Mouse (Mus musculus) layer of hippocampus, postnatal 14 days (tissue): ENCODE measurements around the gene Zfp871. TPM values are rescaled to one million over a fixed set of nuclear protein-coding genes. Genes with fewer than 3 reads are reported as not detected.
"Not testable (repeated sequence)": the region's sequence is repeated elsewhere in the genome, so short reads cannot be mapped to it uniquely, and the experiment has no call there.

Experiments
- DNase-seq, 2 experiments: peaks; one replicate each; pipeline ENCODE4 v3.0.0; 2021 to 2022; ENCODE audit warnings: low spot score in 2 of 2, mixed read lengths in 1 of 2
- total RNA-seq, 2 experiments: library from RNA; stranded (reverse); gene quantifications; 2 replicates each; pipeline ENCODE4 v1.2.3; 2021

Zfp871 gene
- total RNA-seq, 2 experiments from 2014 or later, result 80.3 to 82.6 TPM

- no peak for DNase-seq
Observed at GRCm38 (mm10) chr17:32741057-32741456, 47.0 kb downstream of the Zfp871 start.

- no peak for DNase-seq
Observed at GRCm38 (mm10) chr17:32738406-32738805, 49.7 kb downstream of the Zfp871 start.

GRCm38 (mm10) chr17:32729029-32729428 is 59.1 kb downstream of the Zfp871 start:
- DNase-seq, result no peak

- not testable (repeated sequence) for DNase-seq
Observed at GRCm38 (mm10) chr17:32726360-32726759, 61.7 kb downstream of the Zfp871 start.

- no peak for DNase-seq
Observed at GRCm38 (mm10) chr17:32722771-32723170, 65.3 kb downstream of the Zfp871 start.

GRCm38 (mm10) chr17:32722151-32722550 is 65.9 kb downstream of the Zfp871 start:
- not testable (repeated sequence) for DNase-seq

Other genes with a start within 250 kb of the Zfp871 start
- gene Cyp4f37, start 167.0 kb downstream of the Zfp871 start, total RNA-seq, result not detected
- gene Cyp4f40, start 129.4 kb downstream of the Zfp871 start, total RNA-seq, result not detected
- 10 to 100 TPM; 10.9 to 12.8 TPM for gene Cyp4f15, start 102.7 kb downstream of the Zfp871 start, total RNA-seq
- 10 to 100 TPM in 1 of 2 experiments, 1 to 10 TPM in 1; 7.9 to 10.4 TPM for gene Zfp811, start 21.6 kb upstream of the Zfp871 start, total RNA-seq
- gene Zfp799, start 42.0 kb upstream of the Zfp871 start, total RNA-seq, result 10 to 100 TPM; 23.0 to 26.0 TPM
- 10 to 100 TPM in 1 of 2 experiments, 1 to 10 TPM in 1; 8.9 to 11.1 TPM for gene Zfp870, start 103.4 kb upstream of the Zfp871 start, total RNA-seq
- gene Cyp4f14, start 129.1 kb upstream of the Zfp871 start, total RNA-seq, result 1 to 10 TPM; 2.6 to 3.8 TPM
- 10 to 100 TPM; 22.6 to 25.2 TPM for gene Cyp4f13, start 159.1 kb upstream of the Zfp871 start, total RNA-seq
- 1 to 10 TPM; 4.0 to 4.8 TPM for gene Zfp472, start 177.5 kb upstream of the Zfp871 start, total RNA-seq
- 10 to 100 TPM; 18.6 to 19.2 TPM for gene Zfp952, start 204.8 kb upstream of the Zfp871 start, total RNA-seq
- 10 to 100 TPM; 18.6 to 20.3 TPM for gene Zfp763, start 245.1 kb upstream of the Zfp871 start, total RNA-seq